Mouse (Mus musculus) cerebellum, adult (tissue): Measurements from ENCODE around the gene Hivep1.

Experiments used
- ATAC-seq: cut with Nextera tagmentation; 2 replicates; pipeline ENCODE4 v1.9.2; 2017; ENCODE audit warnings: mild to moderate bottlenecking, moderate library complexity, mixed read lengths; ENCODE audit not compliant: insufficient number of reproducible peaks, low FRiP score, low TSS enrichment

Gene Hivep1

GRCm38 (mm10) chr13:42073285-42073684, 21.5 kb downstream of the Hivep1 start:
- ATAC-seq, result no peak

DNA sequence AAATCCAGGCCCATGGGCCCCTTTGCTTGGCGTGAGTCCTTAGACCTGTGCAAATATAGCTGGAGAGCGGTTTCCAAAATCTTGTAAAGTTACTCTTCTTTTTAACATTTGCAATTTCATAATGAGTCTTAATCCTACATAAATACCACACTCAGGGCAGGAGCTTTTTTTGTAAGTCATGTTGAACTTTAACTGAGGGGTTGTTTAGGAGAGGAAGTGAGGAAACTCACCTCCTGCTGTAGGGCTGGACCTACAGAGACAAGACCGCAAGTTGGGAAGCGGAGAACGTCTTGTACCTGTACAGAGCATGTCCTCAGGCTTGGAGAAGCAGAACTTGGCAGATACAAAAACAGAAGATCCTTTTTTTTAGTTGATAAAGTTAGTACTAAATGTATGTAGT, 23.7 kb downstream of the Hivep1 start:
- no peak for ATAC-seq

DNA sequence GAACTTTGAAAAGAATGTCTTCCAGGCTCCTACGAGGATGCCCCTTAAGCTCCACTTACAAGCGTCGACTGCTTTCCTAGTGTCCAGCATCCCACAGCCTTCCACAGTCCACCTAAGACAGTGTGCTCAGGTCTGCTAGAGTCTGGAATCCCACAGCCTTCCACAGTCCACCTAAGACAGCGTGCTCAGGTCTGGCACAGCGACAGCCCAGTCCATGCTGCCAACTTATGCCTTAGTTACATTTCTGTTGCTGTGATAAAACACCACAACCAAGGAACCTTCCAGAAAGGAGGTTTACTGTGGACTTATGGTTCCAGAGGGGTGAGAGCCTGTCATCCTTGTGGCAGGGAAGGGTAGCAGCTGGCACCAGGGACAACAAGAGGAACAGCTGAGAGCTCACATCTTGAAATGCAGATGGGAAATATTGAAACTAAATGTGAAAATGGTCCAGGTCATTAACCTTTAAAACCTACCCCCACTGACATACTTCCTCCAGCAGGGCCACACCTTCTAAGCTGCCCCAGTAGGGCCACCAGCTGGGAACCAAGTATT, 25.0 kb downstream of the Hivep1 start:
- no peak for ATAC-seq

DNA sequence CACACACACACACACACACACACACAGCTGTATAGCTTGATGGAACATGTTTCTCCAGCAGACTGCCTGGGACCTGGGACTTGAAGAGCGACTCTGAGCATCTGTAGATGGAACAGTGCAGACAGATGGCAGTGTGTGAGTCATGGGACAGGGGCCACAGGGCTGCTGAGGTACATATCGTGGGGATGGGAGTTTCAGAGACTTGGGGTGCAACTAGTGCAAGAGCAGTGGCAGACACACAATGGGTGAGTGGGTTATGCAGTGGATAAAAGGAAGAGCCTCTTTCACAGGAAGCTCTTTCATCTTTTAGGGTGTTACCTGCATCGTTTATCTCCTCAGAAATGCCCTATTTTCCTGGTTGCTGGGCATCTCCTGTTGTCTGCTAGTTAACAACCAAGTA, 25.8 kb downstream of the Hivep1 start:
- ATAC-seq, result no peak

DNA sequence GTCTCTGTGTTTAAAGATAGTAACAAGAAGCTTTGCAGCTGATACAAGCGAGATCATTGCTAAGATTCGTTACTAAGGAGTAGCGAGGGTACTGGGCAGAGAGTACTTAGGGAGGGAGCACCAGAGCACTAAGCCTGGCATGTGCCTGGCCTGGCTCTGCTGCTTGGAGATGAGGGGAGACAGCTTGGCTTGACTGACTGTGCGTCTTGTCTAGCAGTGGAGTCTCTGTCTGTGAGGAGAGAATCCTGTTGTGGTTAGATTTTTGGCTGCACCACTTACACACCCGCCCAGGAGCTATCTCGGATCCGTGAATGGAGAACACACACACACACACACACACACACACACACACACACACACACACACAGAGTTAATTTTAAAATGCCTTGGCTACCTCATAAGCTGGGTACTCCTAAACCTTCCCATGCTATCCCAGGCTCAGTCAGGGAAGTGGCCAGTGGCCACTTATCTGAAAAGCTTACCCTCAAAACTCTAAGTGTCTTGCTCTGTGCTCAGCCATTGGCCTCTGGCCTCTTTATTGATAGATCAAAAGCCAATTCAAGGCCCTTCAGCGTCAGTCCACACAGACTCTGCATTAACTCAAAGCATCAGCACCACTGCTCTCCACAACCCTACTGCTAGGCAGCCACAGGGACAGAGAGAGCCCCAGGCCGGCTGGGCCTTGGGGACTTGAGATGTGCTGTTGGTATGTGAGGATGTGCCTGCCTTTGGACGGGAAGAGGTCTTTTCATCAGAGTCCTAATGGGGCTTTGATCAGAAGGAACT, 28.5 kb downstream of the Hivep1 start:
- ATAC-seq, result no peak

DNA sequence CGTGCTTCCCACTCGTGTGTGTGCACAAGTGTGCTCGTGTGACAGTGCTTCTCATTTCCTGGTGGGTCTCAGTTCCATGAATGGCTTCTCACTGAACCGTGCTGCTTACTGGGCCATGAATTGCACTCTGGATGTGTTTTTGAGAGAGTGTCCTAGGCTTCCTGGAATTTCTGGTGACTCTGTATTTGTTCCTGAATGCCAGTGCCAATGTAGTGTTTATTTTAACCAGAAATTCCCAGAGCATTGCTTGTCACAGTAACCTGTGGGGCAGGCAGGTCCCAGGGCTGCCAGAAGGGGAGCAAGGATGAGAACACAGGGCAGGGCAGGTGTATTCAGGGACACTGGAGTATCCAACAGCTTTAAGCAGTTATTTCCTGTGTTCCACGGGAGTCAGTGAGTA, 36.5 kb downstream of the Hivep1 start:
- no peak for ATAC-seq

GRCm38 (mm10) chr13:42089025-42089424, 37.2 kb downstream of the Hivep1 start:
- no peak for ATAC-seq

DNA sequence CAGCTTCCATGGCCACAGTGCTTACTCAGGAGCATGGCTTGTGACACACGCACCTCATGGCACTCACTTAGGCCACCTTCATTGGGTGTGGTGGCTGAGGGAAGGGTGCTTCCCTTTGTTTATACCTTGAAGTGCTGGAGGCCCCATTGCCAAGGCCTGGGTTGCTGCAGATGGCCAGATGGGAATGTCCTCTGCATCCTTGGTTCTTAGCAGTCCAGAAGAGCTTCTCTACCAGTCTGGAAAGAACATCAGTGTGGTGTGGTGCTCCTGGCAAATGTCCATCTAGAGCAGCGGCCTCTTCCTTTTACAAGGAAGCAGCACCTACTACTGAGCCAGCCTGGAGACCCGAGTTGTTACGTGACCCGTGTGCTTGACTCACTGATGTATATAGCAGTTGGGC, 38.9 kb downstream of the Hivep1 start:
- no peak for ATAC-seq

- peak; percentile 70 for ATAC-seq
Measured at GRCm38 (mm10) chr13:42092392-42093139, 40.7 kb downstream of the Hivep1 start.

GRCm38 (mm10) chr13:42093268-42094042, 41.6 kb downstream of the Hivep1 start:
- ATAC-seq, result no peak

GRCm38 (mm10) chr13:42095826-42096515, 44.1 kb downstream of the Hivep1 start:
- ATAC-seq, result no peak

DNA sequence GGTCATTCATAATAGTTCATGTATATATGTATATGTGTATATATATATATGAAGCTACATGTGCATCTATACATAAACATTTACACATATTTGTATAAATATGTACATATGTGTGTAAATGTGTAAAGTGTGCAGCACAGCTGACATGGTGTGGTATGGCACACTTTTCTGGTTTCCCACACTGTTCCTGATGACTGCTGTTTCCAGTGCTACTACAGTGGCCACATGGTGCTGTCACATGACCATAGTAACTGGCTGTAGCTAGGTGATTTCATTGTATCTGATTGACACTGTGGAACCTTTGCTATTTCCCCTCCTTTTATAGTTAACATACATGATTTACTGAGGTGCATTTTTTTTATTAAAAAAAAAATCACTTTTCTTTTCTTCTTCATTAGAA, 45.3 kb downstream of the Hivep1 start:
- ATAC-seq, result no peak

DNA sequence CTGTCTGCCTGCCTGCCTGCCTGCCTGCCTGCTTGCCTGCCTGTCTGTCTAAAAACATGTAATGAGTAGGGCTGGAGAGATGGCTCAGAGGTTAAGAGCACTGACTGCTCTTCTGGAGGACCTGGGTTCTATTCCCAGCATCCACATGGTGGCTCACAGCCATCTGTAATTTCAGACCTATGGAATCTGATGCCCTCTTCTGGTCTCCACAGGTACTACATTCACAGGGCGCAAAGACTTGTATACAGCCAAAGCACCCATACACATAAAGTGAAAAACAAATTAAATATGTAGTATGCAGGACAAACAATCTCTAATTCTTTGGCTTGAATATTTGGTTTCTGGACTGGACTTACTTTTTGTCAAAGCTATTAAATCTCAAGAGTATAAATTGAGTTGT, 46.7 kb downstream of the Hivep1 start:
- ATAC-seq, result no peak

- ATAC-seq, result no peak
Measured at GRCm38 (mm10) chr13:42099523-42099922, 47.7 kb downstream of the Hivep1 start.

GRCm38 (mm10) chr13:42101440-42102190, 49.8 kb downstream of the Hivep1 start:
- ATAC-seq, result peak; percentile 50

- ATAC-seq, result peak; percentile 94
Measured at GRCm38 (mm10) chr13:42102980-42103379, 51.2 kb downstream of the Hivep1 start.

- 0 out of 2 replicates have a peak, but pooled peaks have one; percentile 24 for ATAC-seq
Measured at GRCm38 (mm10) chr13:42103486-42104166, 51.8 kb downstream of the Hivep1 start.

DNA sequence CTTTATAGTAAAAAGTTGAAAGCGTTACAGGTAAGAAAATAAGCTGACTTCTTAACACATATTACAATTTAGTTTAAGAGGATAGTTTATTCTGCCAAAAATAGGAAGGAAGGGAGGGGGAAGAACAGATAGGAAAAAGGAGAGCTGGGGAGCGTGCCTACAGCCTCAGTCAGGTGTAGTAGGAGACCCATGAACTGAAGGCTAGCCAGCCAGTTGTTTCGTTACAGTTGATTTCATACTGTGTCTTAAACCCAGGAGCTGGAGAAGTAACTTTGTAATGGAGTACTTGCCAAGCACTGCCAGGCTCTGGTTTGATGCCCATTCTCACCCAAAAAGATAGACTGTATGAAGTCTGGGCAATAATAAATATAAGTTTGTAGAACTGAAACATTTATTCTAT, 52.5 kb downstream of the Hivep1 start:
- no peak for ATAC-seq
